Mouse (Mus musculus): ENCODE data around the gene Bicral.
A peak's percentile ranks its signal among the peaks of the same experiment; 100 is the strongest.

The Bicral gene

GRCm38 (mm10) chr17:46751794-46752556 is 106.3 kb downstream of the Bicral start, which contains the start of gene Cnpy3:
Cnpy3 (minus strand) TSS chr17:46752214.
- peak; percentile 95 for DNase-seq (ENCODE audit: low read depth, low spot score)

GRCm38 (mm10) chr17:46751056-46751793 is 107.1 kb downstream of the Bicral start:
- DNase-seq (ENCODE audit: low read depth, low spot score) = no peak

- no peak for DNase-seq (ENCODE audit: low read depth, low spot score)
These were observed 107.7 kb downstream of the Bicral start for GRCm38 (mm10) chr17:46750580-46750979.

GRCm38 (mm10) chr17:46749282-46749681 is 109.0 kb downstream of the Bicral start:
- DNase-seq (ENCODE audit: low read depth, low spot score) = no peak
